Mouse (Mus musculus): Measurements from ENCODE around the gene Pdx1.

GRCm38 (mm10) chr5:147302141-147302540 is 32.4 kb downstream of the Pdx1 start:
- no peak for TF ChIP-seq CTCF (IDR thresholded peaks at IDR 0.05; ENCODE audit: low read depth, low read length)
- no peak for TF ChIP-seq TAL1 (conservative IDR thresholded peaks at IDR 0.05; ENCODE audit: low read depth, low read length)
- no peak for TF ChIP-seq GATA1 (IDR thresholded peaks at IDR 0.05; ENCODE audit: borderline replicate concordance, low read length)
